Mouse (Mus musculus) heart, embryonic 16.5 days (tissue): ENCODE results near the gene Ypel2. TPM values are rescaled to one million over a fixed set of nuclear protein-coding genes. Genes with fewer than 3 reads are reported as not detected.

Experiments used
- ATAC-seq: fragments of 200-750 bp; cut with Nextera tagmentation; replicated peaks from 2 replicates; pipeline ENCODE4 v1.8.0; 2017; ENCODE audit warnings: moderate number of reproducible peaks; ENCODE audit not compliant: insufficient read depth, low FRiP score; ENCODE audit errors: extremely low read depth
- H3K27ac ChIP-seq: fragments of 300-500 bp; sonication (generic); 2 replicates; pipeline ENCODE4 v1.5.1; 2014; ENCODE audit warnings: mild to moderate bottlenecking, low read length, control low read depth, moderate library complexity
- H3K27me3 ChIP-seq: fragments of 300-500 bp; sonication (generic); 2 replicates; pipeline ENCODE4 v1.6.1; 2014; ENCODE audit warnings: low read length, mixed read lengths; ENCODE audit not compliant: control insufficient read depth, insufficient read depth
- H3K36me3 ChIP-seq: fragments of 300-500 bp; sonication (generic); 2 replicates; pipeline ENCODE4 v1.6.1; 2014; ENCODE audit not compliant: control insufficient read depth, insufficient read depth
- H3K4me1 ChIP-seq: fragments of 300-500 bp; sonication (generic); 2 replicates; pipeline ENCODE4 v1.6.1; 2014; ENCODE audit warnings: low read length, mixed read lengths; ENCODE audit not compliant: control insufficient read depth, insufficient read depth
- H3K4me2 ChIP-seq: fragments of 300-500 bp; sonication (generic); 2 replicates; pipeline ENCODE4 v1.6.1; 2014; ENCODE audit warnings: low read depth, mild to moderate bottlenecking, control low read depth, low read length
- H3K4me3 ChIP-seq: fragments of 300-500 bp; sonication (generic); 2 replicates; pipeline ENCODE4 v1.5.1; 2014; ENCODE audit warnings: mild to moderate bottlenecking, control low read depth, low read length
- H3K9ac ChIP-seq: fragments of 300-500 bp; sonication (generic); 2 replicates; pipeline ENCODE4 v1.6.1; 2014; ENCODE audit warnings: low read length, control low read depth
- H3K9me3 ChIP-seq: fragments of 300-500 bp; sonication (generic); replicated peaks from 2 replicates; pipeline ENCODE4 v1.6.1; 2016; ENCODE audit warnings: low read length; ENCODE audit not compliant: control insufficient read depth
- WGBS: fragments of 180-500 bp; shearing (Covaris S2); extraction: QIAGEN DNeasy Blood & Tissue Kit; methylation state at CpG from one replicate; pipeline ENCODE4 v1.1.7; 2014; 5-methylcytosine and 5-hydroxymethylcytosine counted together
- polyA plus RNA-seq: library from polyadenylated mRNA; unstranded; fragments of >200 nt; fragmentation: Nextera tagmentation; extraction: Ambion mirVana; gene quantifications from 2 replicates; pipeline ENCODE4 v1.2.1, GENCODE M21; 2015

Ypel2 gene
- polyA plus RNA-seq, 1 experiment from 2014 or later = 24.2 TPM

DNA sequence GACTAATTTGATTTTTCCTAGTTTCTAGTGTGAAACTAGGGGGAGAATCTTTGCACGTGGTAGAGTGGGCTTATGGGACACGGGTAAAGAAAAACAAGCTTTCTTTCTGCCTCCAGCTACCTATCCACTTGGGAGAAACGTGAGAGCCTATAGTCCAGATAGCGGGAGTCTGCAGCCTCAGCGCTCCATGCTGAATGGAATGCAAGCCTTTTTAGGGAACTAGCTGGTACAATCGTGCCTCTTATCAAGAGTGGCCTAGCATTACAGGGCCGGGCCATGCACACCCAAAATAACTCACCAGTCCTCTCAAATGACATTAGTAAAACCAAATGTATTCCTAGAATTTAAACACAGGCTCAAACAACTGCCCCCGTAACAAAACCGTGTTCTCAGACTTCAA lies 98.4 kb downstream of the Ypel2 start:
- Histone ChIP-seq H3K9me3 (peaks cover 4% of the 10 kb centered on the region), H3K36me3 (no peaks in the 10 kb centered on the region), H3K27me3 (no peaks in the 10 kb centered on the region), H3K27ac (peak overlapping the region; percentile 100), H3K9ac (peak overlapping the region; percentile 66), H3K4me2 (peak overlapping the region; percentile 39), H3K4me1 (peaks cover 62% of the 10 kb centered on the region), H3K4me3 (no peak overlapping the region)
- peak; percentile 73 for ATAC-seq
- WGBS = 18% methylated on average over 9 of the region's 9 CpGs

DNA sequence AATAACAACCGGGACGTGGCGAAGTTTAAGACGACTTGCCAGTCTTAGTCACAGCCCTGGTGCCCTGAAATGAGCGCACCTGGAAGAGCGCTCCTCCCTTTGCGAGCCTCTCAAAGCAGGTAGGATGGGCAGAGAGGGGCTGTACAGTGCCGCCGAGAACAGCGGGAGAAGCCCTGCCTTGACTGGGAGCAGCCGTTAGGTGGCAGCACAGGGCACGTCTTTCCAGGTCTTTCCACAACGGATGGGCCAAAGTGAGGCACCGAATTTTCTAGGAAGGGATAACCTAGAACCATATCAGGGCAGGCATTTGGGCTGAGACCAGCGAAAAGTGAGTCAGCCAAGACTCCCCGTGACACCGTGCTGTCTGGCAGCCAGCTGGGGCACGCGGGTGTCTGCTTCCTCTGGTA lies 99.3 kb downstream of the Ypel2 start:
- Histone ChIP-seq H3K4me3 (peak overlapping the region; percentile 45), H3K27me3 (no peaks in the 10 kb centered on the region), H3K4me2 (peak overlapping the region; percentile 73), H3K4me1 (peaks cover 56% of the 10 kb centered on the region), H3K36me3 (no peaks in the 10 kb centered on the region), H3K27ac (peak overlapping the region; percentile 100), H3K9ac (peak overlapping the region; percentile 67), H3K9me3 (peaks cover 4% of the 10 kb centered on the region)
- peak; percentile 58 for ATAC-seq
- WGBS = 3% methylated on average over 19 of the region's 19 CpGs

DNA sequence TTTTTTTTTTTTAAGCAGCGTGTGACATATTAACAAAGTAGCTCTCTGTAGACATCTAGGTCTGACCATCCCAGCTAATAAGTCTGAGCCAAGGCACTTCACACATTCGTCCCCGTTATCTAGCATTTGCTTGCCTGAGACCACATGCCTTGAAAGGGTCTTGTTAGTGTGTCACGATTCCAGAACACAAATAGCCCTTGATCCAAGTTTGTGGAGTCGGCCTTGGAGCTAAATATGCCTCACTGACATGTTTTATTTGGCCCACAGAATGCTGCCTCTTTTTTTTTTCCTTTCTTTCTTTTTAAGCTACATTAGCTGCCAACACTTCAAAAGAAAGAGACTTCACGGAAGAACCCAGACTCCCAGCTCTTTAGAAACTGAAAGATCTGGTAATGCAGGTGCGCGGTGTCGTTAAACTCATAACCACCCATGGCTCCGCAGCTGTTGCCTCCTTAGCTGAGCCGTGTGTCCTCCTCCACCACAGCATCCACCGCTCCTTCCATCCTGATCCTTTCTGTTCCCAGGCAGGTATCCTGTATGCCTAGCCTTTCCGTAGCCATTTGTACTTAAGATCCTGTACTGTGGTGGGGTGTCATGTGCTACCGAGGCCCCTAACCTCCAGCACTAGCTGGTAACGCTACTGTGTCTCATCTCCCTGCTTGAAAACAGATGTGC lies 100.4 kb downstream of the Ypel2 start:
- Histone ChIP-seq H3K9me3 (peaks cover 4% of the 10 kb centered on the region), H3K4me1 (peaks cover 47% of the 10 kb centered on the region), H3K27me3 (no peaks in the 10 kb centered on the region), H3K36me3 (no peaks in the 10 kb centered on the region), H3K4me3 (no peak overlapping the region), H3K27ac (peak overlapping the region; percentile 100), H3K4me2 (no peak overlapping the region), H3K9ac (peak overlapping the region; percentile 14)
- ATAC-seq = no peak
- WGBS = 64% methylated on average over 15 of the region's 15 CpGs

Other genes starting within 250 kb of the Ypel2 start
- 119 and 127 TPM in 2 replicates for gene Cltc, start 236.1 kb downstream of the Ypel2 start, polyA plus RNA-seq
- 14.9 and 16.1 TPM in 2 replicates for gene Dhx40, start 186.0 kb downstream of the Ypel2 start, polyA plus RNA-seq
- gene Gdpd1, start 80.4 kb upstream of the Ypel2 start, polyA plus RNA-seq = 27.5 and 32.1 TPM in 2 replicates
- 12.7 and 13.9 TPM in 2 replicates for gene Smg8, start 93.1 kb upstream of the Ypel2 start, polyA plus RNA-seq
- gene Prr11, start 115.0 kb upstream of the Ypel2 start, polyA plus RNA-seq = 5.5 and 6.2 TPM in 2 replicates
- gene Ska2, start 115.5 kb upstream of the Ypel2 start, polyA plus RNA-seq = 48.0 and 55.9 TPM in 2 replicates
- gene Trim37, start 133.4 kb upstream of the Ypel2 start, polyA plus RNA-seq = 17.8 and 21.3 TPM in 2 replicates